Mouse (Mus musculus) megakaryocyte progenitor cell, adult 5-6 weeks (primary cell): ENCODE measurements at regions not wholly inside any gene's neighbourhood (a gene's known extent, or its start where the extent isn't known, plus 50 kb on each side); places are given as distances from the start of the nearest gene placed in this dataset.

Experiments
- ATAC-seq: replicated peaks from 2 replicates; pipeline ENCODE4 v1.8.0; 2016; ENCODE audit warnings: mild to moderate bottlenecking, moderate TSS enrichment, inconsistent platforms; ENCODE audit not compliant: poor library complexity

DNA sequence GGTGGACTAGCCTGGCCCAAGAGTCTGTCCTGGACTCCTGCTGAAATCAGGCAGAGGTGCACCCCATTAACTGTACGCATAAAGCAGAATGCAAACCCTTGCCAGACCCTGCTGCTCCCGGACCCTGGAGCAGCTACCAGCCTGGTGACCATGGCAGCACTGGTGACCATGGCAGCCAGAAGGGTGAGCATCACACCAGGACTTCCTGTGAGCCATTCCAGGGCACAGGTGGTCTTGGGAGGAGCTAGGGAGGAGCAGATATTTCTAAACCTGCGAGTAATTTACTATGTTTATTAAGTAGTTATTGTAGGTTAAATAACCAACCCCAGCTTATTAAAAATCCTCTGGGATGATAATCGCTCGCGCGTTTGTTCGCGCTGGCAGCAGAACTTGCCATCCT lies 113.8 kb downstream of the Plxna1 start:
- no peak for ATAC-seq

DNA sequence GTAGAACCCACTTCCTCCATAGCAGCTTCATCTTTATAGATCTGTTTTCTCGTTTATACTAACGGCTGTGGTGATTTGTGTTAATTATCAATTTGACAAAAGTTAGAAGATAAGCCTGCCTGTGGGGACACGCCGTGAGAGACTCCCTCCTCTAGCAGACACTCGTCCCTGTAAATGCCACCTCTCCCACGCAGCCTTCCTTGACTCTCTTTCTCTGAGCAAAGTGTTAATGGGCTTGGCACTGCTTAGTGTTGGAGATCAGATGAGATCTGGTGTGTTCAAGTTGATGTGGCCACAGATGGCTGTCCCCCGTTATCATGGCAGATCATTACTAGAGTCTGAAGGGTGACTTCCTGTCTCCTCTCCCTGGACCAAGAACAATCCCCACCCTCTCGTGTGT lies 113.1 kb downstream of the Plxna1 start:
- ATAC-seq, result no peak

DNA sequence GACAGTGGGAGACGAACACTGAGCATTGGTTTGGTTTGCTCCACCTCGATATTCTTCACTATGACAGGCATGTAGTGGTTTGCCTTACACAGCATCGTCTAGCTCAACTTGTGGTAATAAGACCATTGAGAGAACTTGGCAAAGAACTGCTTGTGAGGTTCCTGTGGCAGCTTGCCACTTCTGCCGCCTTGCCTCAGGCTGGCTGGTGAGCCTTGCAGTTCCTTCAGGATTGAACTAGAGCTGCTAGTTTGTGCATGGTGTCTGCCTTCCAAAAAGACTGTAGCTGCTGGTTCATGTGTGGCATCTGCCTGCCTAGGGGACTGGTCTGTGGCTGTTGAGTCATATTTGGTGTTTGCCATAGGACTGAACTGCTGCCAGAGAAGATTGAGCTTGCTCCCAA lies 110.8 kb downstream of the Plxna1 start:
- ATAC-seq, result no peak

DNA sequence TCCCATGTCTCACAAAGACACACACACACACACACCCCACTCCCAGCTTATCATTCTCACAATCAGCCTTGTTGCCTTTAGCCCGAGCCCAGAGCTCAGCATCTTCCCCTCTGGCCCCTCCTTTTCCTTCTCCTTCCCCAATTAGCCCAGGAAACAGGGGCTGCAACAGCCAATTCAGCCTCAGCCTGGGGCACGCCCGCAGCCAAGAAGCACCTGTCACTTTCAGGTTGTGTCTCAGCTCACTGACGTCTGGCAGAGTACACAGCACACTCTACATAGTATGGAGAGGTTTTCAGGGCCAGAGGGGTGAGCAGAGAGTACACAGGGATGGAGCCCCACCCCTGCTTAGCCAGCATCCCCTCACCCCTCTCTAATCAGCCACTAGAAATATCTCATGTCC lies 106.4 kb downstream of the Plxna1 start:
- no peak for ATAC-seq

DNA sequence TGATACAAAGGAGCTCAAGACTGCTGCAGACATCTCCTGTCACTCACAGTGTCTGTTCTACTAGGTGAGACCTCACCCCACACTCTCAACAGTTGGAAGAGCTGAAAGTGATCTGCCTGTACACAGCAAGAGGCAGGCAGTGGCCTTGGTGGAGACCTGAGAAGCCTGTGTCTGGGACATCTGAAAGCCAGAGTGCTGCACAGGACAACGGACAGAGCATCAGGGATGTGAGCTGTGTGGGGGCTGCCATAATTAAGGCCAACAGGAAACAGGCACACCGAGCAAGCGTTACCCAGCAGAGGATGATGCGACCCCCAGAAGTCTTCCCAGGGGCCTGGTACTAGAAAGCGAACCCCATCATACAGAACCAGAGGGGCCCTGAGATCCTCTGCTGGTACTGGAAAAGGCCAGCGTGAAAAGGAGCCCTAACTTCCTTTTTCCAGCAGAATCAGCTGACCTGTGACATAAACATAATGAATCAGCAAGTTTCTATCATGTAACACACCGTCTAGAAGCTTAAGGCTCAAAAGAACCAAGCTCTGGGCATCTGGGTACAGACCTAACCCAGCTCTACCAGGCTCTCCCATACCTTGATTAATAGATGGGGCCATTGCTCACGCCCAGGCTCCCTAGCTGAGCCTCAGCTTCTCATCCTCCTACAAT lies 105.7 kb downstream of the Plxna1 start:
- ATAC-seq, result peak; percentile 45

DNA sequence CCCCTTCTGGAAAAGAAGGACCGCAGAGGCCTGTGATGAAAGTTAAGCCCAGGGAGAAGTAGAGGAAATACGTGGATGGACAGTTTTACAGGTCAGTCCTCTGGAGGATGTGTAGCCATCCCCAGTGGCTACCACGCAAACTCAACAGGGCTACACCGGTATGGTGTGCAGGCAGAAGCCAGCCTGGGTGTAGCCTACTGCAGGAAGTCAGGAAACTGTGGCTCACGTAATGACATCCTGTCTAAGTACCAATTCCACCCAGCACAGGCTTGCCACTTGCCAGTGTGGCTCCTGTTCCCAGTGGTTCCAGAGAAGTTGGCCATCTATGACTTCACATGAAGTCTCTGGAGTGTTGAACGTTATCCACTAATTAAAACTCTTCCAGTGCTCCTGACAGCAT lies 105.0 kb downstream of the Plxna1 start:
- no peak for ATAC-seq

DNA sequence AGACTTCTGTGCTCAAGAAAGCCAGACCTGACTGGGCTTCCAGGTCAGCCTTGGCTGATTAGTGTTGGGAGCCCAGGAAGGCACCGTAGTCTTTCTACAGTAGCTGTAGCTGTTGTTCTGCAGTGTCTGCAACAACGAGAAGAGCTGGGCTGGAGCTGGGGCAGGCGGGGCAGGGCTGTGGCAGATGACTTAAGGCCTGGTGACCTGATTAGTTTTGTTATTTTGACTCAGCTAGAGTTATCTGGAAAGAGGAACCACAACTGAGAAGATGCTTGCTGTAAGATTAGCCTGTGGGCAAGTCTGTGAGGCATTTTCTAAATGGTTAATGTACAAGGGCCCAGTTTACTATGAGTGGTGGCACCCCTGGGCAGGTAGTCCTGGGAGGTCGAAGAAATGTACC lies 104.3 kb downstream of the Plxna1 start:
- ATAC-seq, result peak; percentile 79

DNA sequence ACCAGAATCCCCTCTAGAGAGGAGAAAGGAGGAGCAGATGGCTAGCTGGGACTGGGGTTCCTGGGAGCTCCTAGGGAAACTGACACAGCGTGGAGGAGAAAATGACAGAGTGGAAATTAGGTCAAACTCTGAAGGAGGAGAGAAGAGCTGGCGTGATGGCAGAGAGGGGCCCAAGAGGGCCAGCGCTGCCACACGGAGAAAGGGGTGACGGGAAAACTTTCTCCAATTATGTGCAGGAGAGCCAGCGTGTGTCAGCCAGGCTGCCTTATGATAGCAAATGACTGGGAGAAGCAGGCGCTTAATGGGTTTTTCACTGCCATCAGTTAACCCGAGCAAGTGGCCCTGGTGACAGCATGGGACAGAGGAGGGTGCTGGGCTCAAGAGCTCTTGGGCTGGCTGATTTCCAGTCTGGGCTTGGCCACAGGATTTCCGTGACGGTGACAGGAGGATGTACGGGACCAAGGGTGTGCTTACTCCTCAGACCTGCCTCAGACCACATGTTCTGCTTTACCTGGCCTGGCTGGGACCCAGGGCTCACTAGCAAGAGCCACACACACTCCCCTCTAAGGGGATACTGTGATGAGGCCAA lies 102.9 kb downstream of the Plxna1 start:
- no peak for ATAC-seq

DNA sequence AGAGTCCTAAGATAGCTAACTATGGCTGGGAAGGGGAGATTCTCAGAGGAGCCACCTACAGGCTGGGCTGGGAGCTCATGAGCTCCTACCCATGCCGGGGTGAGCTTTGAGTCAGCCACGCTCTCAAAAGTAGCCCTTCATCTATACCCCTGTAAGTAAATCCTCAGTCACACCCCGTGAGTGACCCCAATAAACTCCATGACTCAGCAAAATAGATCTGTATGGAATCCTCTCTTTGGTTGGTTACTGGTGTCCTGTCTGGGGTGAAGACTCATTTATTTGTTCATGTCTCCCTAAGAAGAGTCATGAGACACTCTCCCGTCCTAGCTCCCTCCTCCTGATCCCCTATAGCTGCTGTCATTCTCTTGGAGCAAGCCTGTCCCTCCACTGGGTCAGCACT lies 99.5 kb downstream of the Plxna1 start:
- ATAC-seq, result no peak

DNA sequence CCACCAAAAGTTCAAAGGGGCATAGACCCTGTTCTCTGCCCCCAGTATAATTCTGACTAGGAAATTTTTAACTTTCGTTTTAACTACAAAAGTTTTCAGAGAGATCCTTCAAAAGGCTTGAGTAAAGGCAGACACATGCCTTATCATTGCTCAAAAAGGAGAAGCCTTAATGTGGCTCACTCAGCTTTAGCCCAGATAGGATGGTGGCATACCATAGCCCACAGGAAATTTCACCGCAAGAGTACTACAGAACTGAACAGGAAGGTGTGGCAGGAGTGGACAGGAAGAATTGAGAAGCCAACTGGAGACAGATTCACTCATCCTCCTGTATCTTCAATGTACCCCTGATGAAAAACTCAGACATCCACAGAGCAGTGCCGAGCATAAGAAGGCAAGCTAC lies 97.1 kb downstream of the Plxna1 start:
- ATAC-seq, result peak; percentile 91
